Mouse (Mus musculus): ENCODE data around the gene Traf5.

Gene Traf5

DNA sequence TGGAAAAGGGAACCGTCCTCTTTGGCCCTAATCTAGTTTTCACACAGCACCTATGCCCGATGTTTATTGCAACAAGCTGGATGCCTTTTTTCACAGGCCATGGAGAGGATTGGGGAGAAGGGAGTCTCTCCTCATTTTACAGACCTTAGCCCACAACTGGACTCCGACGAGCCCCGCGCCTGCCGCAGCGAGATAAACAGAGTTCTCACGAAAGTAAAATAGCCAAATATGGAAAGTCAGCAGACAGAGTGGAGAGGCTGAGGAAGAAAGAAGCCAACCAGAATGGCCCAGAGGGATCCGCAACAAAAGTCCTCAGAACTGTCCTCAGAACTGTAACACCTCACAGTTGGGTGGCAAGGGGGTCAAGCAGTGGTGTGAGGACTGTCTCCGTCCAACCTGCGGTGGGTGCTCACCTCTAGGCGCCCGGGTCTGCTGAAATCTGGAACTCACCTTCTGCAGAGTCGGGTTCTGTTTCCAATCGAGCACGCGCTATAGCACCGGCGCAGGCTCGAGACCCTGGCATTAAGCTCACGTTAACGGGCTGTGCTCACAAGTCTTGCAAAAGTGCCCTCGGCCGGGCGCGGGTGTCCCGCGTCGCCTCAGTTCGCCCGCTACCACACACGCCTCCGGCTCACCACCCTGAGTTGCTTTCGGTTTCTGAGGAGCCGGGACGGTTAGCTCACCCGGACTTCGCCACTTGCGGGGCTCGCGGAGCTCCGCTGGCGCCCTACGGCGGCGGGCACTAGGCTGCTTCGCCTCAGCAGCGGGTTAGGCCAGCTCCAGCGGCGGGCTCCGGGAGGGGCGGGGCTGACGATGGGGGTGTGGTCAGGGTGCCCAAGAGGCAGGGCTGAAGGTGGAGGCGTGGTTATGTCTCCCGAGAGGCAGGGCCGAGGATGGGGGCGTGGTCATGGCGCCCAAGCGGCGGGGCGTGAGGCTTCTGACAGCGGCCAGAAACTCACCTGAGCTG is at the start of gene Traf5:
Traf5 (minus strand) TSS at position 754 of the 967 bp plus-strand sequence.
- DNase-seq, result peak; percentile 99

DNA sequence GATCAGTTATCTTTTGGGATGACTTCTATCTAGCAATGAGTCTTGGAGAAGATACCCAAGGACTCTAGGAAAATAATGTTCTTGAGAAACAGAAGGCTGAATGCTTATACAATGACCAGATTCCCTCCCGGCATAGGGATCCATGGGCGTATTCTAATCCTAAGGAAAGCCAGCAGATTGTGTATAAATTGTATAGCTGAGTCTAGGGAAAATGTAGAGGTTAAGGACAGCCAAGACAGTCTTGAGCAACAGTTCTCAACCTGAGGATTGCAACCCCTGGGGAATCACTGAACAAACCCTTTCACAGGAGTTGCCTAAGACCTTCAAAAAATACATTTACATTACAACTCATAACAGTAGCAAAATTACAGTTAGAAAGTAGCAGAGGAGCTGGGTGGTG is 48.0 kb upstream of the Traf5 start:
- DNase-seq, result no peak

DNA sequence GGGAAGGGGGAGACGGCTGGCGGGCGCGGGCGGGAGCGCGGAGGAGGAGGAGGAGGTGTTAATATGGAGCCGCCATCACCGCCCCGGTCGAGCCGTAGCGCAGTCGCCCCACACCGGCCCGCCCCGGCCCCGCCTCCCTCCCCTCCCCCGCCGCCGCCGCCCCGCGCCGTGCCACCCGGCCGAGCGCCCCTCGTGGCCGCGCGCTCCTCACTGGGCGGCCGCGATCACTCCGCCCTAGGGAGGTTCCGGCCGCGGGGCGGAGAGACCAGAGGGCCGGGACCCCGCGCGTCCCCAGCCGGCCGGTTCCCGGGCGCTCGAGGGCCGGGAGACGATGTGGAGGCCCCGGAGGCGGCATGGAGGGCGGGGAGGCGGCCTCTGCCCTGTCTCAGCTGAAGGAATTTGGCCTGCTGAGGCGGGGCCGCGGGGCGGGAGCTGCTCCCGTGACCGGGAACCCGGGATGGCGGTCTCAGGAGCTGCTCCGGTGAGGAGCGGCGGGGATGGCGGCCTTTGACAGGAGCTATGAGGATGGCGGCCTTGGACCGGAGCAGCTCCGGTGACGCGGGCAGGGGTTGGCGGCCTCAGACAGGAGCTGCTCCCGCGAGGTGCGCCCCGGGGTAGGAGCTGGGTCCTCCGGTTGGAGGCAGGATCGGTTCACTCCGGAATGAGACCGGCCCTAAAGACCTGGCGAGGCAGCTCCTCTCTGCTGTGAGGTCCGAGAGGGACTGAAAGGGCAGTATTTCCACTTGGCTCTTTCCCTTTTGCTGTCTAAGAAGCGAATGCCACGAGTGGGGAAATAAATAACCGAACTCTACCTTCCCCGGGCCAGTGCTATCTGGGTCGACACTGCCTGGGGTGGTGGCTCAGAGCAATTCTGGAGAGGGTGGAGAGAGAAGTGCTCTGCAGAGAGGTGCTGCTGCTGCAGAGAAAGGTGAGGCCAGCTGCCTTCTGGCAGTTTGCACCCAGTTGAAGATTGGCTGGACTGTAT is 45.9 kb upstream of the Traf5 start, which contains the start of gene Rcor3:
Rcor3 (minus strand) TSS at position 137 of the 985 bp plus-strand sequence.
- peak; percentile 90 for DNase-seq

DNA sequence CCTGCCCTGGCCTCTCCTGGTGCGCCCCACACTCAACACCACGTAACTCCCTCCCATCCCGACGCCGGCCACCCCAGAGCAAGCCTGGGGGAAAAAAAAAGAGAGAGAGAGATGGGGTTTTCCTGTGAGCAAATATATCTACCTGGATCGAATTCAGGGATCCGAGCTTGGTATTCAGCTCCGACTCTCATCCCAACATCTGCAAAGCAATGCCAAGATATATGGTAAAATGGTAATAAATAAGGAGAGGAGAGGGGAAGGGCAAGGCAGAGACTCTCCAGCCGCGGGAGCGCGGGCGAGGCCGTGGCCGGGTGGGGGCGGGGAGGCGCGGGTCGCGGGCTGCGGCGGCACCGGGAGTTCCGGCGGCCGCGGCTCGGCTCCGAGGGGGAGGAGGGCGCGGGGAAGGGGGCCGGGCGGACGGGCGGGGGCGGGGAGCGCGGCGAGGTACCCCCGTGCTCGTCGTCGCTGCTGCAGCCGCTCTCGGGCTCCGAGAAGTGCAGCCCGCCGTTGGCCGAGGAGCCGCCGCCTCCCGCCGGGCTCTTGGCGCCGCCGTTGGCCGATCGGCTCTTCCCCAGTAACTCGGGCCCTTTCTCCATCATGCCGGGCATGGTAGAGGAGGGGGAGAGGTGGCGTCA is 45.0 kb upstream of the Traf5 start:
- DNase-seq, result no peak

DNA sequence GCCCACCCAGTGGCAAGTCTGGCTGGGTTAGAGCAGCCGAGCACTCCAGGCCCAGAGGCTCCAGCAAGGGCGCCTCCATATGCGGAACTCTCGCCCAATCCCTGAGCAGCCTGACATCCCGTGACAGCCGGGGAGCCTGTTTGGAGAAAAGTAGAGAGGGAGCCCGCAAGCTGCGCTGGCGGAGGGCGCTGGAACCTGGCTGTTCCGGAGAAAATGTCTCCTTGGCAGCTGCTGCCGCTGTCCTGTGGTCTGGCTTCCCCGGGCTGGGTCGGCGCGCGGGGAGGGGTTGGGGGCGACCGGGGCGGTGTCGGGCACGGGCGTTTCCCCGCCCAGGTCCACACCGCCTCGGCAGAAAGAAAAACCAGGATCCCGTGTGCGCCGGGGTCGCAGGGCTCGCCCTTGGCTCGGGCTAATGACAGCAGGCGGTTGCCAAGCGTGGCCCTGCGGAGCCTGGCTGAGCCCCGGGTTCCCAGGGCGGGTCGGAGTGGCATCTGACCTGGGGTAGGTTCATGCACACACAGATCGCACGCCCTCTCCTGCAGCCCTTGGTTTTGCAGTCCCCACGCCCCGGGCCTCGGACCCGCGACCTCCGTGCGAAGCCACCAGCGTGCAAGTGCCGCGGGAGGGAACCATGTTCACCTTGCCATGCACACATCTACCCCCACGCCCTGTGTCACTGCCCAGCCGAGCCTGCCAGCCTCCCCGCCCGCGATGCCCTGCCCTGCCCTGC is 44.4 kb upstream of the Traf5 start:
- DNase-seq, result peak; percentile 88

DNA sequence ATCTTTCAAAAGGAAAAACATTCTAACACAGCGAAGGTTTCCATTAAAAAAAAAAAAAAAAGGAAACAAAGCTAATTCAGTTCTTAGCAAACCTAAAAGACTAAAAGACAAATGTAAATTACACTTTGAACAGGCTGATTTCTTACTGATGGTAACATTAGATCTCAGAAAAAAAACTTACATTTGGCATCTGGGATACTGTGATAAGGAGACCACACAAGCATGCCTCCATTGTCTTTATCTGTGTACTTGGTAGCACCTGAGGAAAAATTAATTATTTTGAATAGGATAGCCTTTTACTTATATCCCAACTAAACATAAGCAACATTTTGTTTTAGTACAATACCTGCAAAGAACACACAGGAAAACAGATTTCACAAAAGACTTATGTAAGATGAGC is 37.8 kb upstream of the Traf5 start:
- DNase-seq, result no peak

DNA sequence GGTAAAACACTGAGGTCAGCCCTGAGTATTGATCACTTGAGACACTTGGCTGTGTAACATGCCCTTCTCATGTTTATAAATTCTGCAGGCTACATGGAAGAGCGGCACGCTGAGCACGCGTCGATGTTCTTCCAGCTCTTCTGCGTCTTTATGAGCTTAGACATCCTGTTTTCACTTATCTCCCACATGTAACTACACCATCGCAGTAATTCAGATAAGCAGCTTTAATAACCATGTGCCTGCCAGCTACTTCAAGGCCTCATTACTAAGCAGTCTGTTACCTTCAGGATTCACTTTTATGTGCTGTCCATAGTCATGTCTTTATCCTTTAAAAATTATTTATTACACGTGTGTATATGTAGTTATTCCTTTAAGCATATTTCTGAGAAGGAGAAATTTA is 36.0 kb upstream of the Traf5 start:
- no peak for DNase-seq

DNA sequence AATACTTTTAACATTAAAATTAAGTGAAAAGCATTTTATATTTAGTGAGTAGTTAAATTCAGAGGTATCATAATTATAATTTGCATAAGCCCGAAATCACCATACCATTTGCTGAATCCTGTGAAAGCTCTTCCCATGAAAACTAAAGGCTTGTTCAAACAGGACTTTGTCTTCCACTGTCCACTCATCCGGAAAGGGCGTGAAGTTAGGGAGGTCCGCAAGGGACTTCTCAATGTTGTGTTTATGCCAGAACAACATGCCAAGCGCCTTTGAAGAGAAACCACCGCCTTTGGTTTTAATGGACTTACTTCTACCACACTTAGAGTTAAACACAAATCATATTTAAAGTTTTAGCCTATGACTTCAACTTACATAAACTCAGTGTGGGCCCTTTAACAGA is 33.4 kb upstream of the Traf5 start:
- peak; percentile 84 for DNase-seq

DNA sequence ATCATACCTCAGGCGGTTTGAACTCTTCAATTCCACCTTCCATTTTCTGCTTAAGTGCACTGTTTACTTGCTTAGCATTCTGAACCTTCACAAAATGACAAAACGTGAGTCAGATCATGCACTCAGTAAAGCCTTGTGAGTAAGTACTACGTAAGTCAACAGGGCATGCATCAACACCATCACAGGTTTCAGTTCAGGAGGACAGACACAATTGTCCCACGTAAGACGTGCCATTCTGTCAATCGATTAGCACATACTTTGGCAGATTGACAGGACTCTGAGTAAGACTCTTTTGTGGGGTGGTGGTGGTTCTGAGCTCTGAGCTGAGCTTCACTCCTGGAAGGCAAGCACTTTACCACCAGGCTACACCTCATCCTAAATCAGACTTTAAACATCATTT is 23.9 kb upstream of the Traf5 start:
- no peak for DNase-seq

DNA sequence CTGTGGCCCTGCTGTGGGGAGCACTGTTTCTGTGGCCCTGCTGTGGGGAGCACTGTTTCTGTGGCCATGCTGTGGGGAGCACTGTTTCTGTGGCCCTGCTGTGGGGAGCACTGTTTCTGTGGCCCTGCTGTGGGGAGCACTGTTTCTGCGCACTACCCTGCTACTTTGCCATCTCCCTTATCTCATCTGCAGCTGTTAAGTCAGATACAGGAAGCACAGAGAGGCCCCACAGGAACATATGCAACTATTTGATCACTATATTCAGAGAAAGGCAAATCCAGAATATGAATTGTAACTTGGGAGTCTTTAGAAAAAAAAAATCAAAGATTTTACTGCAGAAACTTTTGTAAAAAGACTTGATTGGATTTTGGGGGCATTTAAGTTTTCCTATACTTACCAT is 23.0 kb upstream of the Traf5 start:
- no peak for DNase-seq

DNA sequence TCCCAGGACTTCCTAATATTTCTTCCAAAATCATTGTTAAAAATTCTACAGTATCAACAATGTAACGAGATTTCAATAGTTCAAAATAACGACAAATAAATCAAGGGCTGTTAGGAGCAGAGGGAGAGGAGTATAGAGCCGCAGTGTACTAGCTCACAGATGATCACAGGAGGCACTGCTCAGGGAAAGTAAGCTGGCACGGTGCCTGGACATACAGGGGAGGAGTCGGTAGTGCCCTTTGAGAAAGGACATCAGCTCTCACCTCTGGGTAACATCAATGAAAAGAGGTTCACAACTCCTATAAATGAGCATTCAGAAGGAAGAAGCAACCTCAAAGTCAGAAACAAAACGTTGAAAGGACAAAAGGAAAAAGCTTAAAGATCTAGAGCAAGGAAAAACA is 16.8 kb upstream of the Traf5 start:
- DNase-seq, result peak; percentile 77

DNA sequence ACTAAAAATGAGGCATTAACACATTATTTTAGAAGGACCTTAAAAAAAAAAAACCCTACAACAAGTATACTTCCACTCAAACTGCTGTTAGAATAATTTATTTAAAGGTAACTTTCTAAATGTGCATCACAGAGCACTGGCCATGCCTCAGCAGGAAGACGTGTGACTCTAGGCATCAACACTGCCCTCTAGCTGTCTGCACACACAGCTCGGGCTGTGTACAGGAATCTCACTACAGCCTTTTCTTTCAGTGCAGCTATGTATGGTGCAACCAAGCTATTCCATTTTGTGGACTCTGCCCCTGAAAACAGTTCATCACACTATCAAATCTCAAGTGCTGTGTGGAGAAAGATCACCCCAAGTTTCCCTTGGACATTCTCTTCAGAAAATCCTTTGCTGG is 15.0 kb upstream of the Traf5 start:
- DNase-seq, result peak; percentile 56

DNA sequence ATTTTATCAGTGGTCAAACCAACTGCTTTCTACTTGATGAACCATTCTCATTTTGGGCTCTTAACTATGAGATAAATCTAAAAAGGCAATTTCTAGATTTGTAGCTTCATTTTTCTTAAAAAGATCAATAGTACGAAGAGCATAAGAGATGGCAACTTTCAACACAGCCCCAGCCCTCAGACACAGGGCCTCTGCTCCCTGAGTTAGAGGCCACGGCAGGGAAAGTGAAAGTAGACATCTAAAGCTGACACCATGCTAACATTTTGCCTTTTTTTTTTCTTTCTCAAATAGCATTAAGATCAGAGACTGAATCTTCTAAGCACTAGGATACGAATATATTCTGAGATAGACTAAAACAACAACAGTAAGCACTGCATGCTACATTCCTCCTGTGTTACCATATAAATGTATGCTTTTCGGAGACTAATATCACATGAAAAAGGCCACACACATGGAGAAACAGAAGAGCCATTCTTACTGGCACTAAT is 13.6 kb upstream of the Traf5 start:
- DNase-seq, result no peak

DNA sequence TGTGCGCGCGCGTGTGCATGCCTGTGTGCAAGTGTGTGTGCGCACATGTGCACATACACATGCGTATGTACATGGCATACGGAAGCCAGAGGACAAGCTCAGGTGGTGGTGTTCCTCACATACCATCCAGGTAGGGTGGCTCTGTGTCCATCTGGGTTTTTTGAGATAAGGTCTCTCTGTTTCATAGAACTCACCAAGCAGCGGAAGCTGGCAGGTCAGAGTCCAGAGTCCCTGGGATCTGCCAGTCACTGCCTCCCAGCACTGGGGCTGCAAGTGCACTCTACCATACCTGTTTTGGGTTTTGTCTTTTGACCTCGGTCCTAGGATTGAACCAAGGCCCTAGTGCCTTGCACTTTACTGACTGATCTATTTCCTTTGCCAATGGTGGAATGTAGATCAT is 11.7 kb upstream of the Traf5 start:
- peak; percentile 89 for DNase-seq

DNA sequence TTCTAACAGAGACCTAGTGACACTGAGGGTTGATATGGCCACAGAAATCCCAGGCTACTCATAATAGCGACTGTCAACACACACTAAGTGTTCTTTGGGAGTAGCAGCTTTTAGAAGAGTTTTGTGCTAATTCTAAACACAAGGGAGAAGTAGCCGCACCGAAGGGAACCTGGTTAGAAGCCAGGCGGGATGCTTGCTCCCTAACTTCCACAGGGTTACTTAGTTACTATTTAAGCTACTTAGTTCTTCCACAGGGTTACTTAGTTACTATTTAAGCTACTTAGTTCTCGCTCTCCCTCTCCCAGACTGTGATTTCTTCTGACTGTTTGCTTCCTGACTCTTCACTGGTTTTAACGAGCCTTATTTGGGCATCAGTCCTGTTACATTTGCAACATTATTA is 10.8 kb upstream of the Traf5 start:
- peak; percentile 85 for DNase-seq

DNA sequence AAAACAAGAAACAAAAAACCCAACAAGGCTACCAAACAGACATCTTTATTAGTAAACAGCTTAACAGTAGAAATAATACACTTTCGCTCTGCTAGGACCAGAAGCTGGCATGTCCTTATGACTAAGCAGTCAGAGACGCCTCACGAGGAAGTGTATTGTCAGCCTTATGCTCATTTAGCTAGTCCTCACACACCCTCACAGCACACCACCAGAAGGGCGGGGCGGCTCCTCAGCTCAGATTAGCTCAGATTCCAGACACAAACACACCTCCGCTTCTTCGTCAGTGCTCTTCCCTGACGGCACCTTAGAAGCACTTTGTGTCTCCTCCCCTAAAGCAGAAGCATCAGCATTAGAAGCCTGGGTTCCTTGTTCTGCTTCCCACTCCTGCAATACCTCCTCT is 9.0 kb upstream of the Traf5 start:
- no peak for DNase-seq

DNA sequence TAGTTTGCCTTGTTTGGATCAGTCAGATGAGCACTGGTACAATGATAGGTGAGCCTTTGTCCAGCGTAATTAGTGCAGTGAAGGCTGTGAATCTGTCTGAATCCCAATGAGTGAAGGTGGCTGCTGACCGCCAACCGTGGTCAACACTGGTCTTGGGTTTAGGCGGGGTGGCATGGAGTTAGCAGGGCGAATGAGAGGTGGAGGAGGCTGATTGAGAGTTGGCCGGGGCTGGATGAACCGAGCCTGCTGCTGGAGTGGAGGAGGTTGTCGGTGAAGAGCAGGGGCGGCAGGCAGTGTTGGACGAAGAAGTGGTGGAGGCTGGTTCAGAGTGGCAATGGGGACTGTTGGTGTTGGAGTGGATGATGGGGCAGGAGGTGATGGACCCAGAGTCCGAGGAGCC is 8.4 kb upstream of the Traf5 start:
- DNase-seq, result no peak

DNA sequence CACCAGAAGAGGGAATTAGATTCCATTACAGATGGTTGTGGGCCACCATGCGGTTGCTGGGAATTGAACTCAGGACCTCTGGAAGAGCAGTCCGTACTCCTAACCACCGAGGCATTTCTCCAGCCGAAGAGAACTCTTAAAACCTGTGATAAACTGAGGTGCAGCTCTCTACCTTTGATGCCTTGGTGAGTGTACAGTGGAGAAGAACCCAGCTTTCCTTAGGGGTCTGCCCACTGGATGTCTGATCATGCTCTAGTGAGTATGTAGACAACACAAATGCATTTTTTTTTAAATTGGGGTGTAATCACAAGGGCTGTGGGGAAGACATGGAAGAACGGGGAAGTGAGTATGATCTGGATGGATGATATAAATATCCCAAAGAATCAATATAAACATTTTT is 3.3 kb upstream of the Traf5 start:
- DNase-seq, result no peak

DNA sequence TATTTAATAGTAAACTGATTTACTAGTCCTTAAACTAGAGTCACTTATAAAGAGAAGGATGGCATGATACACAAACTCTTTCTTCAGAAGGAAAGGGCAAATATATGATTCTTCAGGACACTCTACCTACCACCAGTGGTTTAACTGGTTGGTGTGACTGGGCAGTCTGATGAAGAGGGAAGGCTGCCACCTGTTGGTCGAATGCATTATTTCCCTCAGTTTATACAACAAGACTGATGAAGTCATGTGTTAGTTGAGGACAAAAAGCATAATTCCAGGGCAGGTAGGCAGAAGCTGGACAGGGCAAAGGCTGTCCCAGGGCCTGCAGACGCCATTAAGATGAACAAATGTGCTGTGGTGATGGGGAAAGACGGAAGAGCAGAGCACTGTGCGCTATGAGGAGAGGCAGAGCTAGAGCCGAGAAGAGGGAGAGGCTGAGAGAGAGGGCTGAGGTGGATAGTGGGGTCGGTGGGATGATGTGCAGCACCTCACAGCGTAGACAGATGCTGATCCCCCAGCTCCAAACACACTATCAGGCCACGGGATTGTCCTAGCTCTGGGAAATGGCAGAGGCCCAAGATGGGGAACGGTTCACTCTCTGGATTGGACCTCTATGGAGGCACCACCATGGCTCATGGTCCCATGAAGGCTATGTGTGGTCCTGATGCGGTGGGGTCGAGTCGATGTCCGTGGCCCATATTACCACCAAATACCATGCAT is 2.3 kb upstream of the Traf5 start:
- DNase-seq, result peak; percentile 88

DNA sequence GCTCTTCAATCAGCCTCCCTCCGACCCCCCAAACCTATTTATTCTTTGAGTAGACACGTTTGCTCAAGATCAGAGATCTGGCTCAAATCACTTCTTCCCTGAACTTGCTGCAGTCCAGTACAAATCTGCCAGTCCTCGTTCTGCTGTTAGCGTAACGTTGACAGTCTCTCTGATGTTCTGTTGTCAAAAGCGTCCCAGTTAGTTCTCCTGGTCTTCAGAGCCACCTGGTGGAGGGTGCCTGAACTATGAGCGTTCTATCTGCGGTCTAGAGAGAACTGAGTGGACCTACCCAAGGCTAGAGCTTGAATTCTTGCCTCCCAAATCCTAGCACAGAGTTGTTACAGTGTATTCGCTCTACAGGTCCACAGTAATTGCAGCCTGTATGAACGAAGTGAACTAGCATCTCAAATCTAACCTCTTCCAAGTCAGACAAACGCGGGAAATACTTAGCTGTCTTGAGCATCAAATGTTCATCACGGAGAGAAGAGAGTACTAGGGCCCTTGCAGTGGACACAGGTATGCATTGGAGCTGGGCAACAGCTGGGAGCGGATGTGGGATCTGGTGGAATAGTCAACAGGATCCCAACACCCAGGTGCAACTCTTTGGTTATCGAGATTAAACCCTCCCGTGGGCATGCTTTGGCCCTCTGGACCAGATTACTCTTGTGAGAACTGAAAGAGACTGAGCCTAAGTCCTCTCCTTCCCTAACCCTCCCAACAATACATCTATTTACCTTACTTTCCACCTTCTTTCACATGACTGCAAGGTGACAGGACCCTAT is 711 bp upstream of the Traf5 start:
- peak; percentile 94 for DNase-seq

All from kidney, adult 9 months (tissue).